Mouse (Mus musculus): ENCODE measurements at regions not wholly inside any gene's neighbourhood (a gene's known extent, or its start where the extent isn't known, plus 50 kb on each side); places are given as distances from the start of the nearest gene placed in this dataset.

DNA sequence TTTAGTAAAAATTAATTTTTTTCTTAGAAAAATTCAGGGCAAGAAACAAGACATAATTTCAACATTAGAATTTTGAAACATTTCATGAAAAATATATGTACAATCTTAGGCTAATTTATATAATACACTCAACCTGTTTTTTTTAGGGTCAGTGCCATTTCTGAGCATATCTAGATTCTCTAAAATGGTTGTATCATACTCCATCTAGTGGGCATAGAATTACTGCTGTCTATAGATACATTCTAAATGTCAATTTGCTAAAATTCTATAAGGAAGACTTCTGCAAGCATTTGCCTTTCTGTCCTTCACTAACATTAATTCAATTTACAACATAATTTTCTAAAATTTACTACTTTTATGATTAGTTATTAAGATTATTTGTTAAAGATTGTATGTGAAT lies 507.7 kb downstream of the Zbbx start:
- no peak for ATAC-seq (ENCODE audit: insufficient number of reproducible peaks, low FRiP score, low TSS enrichment)

- no peak for ATAC-seq (ENCODE audit: insufficient number of reproducible peaks, low FRiP score, low TSS enrichment)
Measured at GRCm38 (mm10) chr3:74632623-74633022, 532.2 kb downstream of the Zbbx start.

- ATAC-seq (ENCODE audit: insufficient number of reproducible peaks, low FRiP score, low TSS enrichment), result no peak
Measured at GRCm38 (mm10) chr3:74601328-74602007, 563.4 kb downstream of the Zbbx start.

GRCm38 (mm10) chr3:74588703-74589362 lies 576.0 kb downstream of the Zbbx start:
- ATAC-seq (ENCODE audit: insufficient number of reproducible peaks, low FRiP score, low TSS enrichment), result no peak

DNA sequence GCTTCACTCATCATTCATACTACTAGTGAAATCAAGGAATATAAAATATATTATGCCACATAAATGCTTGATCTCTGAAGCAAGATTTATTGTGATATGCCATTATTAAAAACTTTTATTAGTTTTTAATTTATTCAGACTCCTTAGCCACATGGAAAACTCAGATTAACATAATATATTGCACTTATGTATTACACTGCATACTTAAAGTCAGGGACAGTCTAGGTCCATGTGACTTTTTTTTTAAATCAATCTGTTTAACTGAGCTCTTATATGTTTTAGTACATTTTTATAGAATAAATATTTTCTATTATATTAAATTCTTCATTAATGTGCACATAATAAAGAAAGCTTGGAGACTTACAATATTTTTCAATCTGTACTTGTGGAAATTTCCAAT lies 599.7 kb downstream of the Zbbx start:
- ATAC-seq (ENCODE audit: insufficient number of reproducible peaks, low FRiP score, low TSS enrichment), result no peak

DNA sequence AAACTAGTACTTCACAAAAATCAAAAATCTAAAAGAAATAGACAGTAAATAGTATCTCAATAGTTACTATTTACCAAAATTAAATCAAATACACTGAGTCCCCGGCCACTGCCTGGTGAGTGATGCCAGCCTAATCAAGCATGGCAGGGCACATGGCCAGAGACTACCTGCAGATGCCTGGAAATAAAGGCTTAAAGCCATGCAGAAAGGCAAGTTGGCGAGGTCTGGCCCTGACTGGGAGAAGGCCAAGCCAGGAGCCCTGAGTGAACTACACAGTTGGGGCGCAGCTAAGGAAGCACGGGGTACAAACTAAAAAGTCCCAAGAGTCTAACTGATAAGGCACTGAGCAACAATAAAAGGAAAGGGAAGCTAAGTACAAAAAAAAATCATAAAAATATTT lies 630.0 kb downstream of the Zbbx start:
- peak; percentile 95; the same call in 1 of the 2 replicates for ATAC-seq (ENCODE audit: insufficient number of reproducible peaks, low FRiP score, low TSS enrichment)

- ATAC-seq (ENCODE audit: insufficient number of reproducible peaks, low FRiP score, low TSS enrichment), result no peak
Measured at GRCm38 (mm10) chr3:74534006-74534698, 630.7 kb downstream of the Zbbx start.

DNA sequence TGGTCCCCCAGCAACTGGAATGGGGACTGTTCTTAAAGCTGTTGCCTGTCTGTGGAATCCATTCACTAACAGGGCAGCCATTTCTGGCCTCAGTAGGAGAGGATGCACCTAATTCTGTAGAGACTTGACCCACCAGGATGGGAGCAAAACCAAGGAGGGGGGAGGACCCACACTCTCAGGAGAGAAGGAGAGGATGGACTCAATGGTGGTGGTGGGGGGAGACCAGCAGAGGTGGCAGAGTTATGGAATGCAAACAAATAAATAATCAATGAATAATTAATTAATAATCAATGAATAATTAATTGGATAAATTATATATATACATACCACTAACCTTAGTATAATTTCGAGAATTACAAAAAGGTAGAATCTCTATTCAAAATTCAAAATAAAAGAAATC lies 681.1 kb downstream of the Zbbx start:
- ATAC-seq (ENCODE audit: insufficient number of reproducible peaks, low FRiP score, low TSS enrichment), result no peak

Data from cerebellum, adult (tissue).